Mouse (Mus musculus): Measurements from ENCODE around the gene Cxcr4. TPM values are rescaled to one million over a fixed set of nuclear protein-coding genes. Genes with fewer than 3 reads are reported as not detected.

Gene Cxcr4
- polyA plus RNA-seq, 1 experiment from 2014 or later: 1.6 TPM

GRCm38 (mm10) chr1:128595528-128595927 is 3.4 kb upstream of the Cxcr4 start:
- Histone ChIP-seq H3K27ac (no peak overlapping the region), H3K4me2 (no peak overlapping the region), H3K9ac (replicated peaks) (no peak overlapping the region), H3K9me3 (no peaks in the 10 kb centered on the region), H3K27me3 (peaks cover 40% of the 10 kb centered on the region), H3K36me3 (no peaks in the 10 kb centered on the region), H3K4me3 (replicated peaks) (no peak overlapping the region), H3K4me1 (replicated peaks) (peaks cover 40% of the 10 kb centered on the region)
- ATAC-seq (ENCODE audit: insufficient number of reproducible peaks, insufficient read depth, low FRiP score, low TSS enrichment, low read depth): no peak
- 24% methylated on average over 6 of the region's 6 CpGs for WGBS

GRCm38 (mm10) chr1:128595105-128595420 is 3.0 kb upstream of the Cxcr4 start:
- H3K9me3 ChIP-seq: no peaks in the 10 kb centered on the region
- peaks cover 40% of the 10 kb centered on the region for H3K4me1 ChIP-seq (replicated peaks)
- 34% methylated on average over 3 of the region's 3 CpGs for WGBS
- no peak overlapping the region for H3K4me2 ChIP-seq
- no peak overlapping the region for H3K9ac ChIP-seq (replicated peaks)
- no peak overlapping the region for H3K4me3 ChIP-seq (replicated peaks)
- H3K36me3 ChIP-seq: no peaks in the 10 kb centered on the region
- no peak for ATAC-seq (ENCODE audit: insufficient number of reproducible peaks, insufficient read depth, low FRiP score, low TSS enrichment, low read depth)
- no peak overlapping the region for H3K27ac ChIP-seq
- H3K27me3 ChIP-seq: peaks cover 43% of the 10 kb centered on the region

DNA sequence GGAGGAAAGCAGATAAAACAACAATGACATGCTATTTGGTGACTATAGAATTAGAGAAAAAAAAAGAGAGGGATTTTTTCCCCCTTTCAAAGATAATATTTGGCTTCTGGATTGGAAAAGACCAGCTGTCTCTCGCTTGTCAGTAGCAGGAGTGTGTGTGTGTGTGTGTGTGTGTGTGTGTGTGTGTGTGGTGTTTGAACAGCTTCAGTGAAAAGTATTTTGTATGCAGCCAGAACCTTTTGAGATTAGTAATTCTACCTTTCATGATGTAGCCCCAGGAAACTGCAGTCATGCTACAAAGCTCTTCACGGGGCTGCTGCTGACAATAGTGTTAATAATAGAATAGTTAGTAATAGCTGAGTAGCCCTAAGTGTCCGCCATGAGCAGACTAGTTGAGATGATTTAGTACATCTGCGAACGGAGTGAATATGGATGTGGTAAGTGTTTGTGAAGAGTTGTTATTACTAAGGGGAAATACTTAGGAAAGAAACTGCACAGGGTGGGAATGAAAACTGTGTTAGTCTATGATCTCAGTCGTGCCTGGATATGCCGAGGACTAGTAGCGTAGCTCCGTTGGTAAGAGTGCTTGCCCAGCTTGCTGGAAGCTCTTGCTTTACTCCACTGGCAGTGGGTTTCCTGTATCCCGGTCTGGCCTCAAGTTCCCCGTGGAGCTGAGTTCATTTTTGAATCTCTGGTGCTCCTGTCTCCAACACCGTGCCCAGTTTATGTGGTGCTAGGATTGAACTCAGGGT is 2.4 kb upstream of the Cxcr4 start:
- ATAC-seq (ENCODE audit: insufficient number of reproducible peaks, insufficient read depth, low FRiP score, low TSS enrichment, low read depth): no peak
- Histone ChIP-seq H3K4me1 (replicated peaks) (peaks cover 40% of the 10 kb centered on the region), H3K9ac (replicated peaks) (no peak overlapping the region), H3K27me3 (peaks cover 48% of the 10 kb centered on the region), H3K4me3 (replicated peaks) (no peak overlapping the region), H3K4me2 (no peak overlapping the region), H3K9me3 (no peaks in the 10 kb centered on the region), H3K27ac (no peak overlapping the region), H3K36me3 (no peaks in the 10 kb centered on the region)
- WGBS: 49% methylated on average over 12 of the region's 12 CpGs

DNA sequence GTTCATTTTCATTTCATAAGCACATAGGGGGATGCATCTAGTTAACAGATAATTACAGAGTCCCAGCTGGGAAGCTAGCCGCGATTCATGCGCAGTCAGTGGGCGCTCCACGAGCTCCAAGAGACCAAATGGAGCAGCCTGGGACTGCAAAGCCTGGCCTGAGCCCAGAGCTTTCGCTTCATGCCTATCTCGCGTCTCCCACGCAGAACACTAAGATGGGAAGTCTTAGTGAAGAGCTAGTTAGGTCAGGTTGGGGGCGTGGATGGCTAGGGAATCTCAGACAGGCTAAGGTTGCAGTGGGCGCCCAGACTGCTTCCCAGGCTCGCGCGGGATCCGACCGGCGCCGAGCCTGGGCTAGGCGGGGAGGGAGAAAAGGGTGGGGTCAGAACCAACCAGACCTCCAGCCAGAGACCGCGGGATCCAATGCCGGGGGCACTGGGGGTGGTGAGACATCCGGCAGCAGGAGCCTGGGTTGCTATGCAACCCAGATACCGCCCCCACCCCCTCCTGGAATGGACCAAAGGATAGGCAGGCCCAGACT is 938 bp upstream of the Cxcr4 start:
- ATAC-seq (ENCODE audit: insufficient number of reproducible peaks, insufficient read depth, low FRiP score, low TSS enrichment, low read depth): peak; percentile 24; the same call in 1 of the 2 replicates
- Histone ChIP-seq H3K4me3 (replicated peaks) (peak overlapping the region; percentile 51), H3K27me3 (peaks cover 57% of the 10 kb centered on the region), H3K4me2 (peak overlapping the region; percentile 84), H3K9ac (replicated peaks) (peak overlapping the region; percentile 42), H3K36me3 (no peaks in the 10 kb centered on the region), H3K9me3 (no peaks in the 10 kb centered on the region), H3K4me1 (replicated peaks) (peaks cover 40% of the 10 kb centered on the region), H3K27ac (no peak overlapping the region)
- 1% methylated on average over 19 of the region's 24 CpGs for WGBS

DNA sequence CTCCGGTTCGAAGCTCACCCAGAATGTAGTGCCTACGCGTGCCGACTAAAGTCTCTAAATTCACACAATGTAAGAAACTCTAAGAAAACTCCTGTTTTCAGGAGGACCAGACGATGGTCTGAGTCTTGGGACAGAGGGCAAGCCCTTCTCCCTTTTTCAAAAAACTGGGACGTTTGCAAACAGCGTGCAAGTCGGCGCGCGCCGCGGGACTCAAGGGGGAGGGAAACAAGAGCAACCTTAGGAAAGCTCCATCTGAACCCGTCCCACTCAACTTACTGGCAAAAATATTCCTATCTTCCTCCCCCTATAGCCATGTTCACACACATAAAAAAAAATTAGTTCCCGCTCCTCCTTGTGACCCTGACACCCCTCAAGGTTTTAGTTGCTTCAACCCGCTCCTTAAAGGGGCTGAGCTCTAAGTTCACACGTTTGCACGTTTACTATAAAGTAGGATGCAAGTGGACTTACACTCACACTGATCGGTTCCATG is 327 bp downstream of the Cxcr4 start:
- H3K9ac ChIP-seq (replicated peaks): peak overlapping the region; percentile 44; the same call in 1 of the 2 replicates
- ATAC-seq (ENCODE audit: insufficient number of reproducible peaks, insufficient read depth, low FRiP score, low TSS enrichment, low read depth): peak; percentile 34
- H3K36me3 ChIP-seq: no peaks in the 10 kb centered on the region
- peaks cover 64% of the 10 kb centered on the region for H3K27me3 ChIP-seq
- H3K4me1 ChIP-seq (replicated peaks): peaks cover 38% of the 10 kb centered on the region
- H3K4me3 ChIP-seq (replicated peaks): peak overlapping the region; percentile 51
- no peaks in the 10 kb centered on the region for H3K9me3 ChIP-seq
- no peak overlapping the region for H3K27ac ChIP-seq
- H3K4me2 ChIP-seq: peak overlapping the region; percentile 84
- under 1% methylated on average over 20 of the region's 20 CpGs for whole genome bisulfite sequencing

DNA sequence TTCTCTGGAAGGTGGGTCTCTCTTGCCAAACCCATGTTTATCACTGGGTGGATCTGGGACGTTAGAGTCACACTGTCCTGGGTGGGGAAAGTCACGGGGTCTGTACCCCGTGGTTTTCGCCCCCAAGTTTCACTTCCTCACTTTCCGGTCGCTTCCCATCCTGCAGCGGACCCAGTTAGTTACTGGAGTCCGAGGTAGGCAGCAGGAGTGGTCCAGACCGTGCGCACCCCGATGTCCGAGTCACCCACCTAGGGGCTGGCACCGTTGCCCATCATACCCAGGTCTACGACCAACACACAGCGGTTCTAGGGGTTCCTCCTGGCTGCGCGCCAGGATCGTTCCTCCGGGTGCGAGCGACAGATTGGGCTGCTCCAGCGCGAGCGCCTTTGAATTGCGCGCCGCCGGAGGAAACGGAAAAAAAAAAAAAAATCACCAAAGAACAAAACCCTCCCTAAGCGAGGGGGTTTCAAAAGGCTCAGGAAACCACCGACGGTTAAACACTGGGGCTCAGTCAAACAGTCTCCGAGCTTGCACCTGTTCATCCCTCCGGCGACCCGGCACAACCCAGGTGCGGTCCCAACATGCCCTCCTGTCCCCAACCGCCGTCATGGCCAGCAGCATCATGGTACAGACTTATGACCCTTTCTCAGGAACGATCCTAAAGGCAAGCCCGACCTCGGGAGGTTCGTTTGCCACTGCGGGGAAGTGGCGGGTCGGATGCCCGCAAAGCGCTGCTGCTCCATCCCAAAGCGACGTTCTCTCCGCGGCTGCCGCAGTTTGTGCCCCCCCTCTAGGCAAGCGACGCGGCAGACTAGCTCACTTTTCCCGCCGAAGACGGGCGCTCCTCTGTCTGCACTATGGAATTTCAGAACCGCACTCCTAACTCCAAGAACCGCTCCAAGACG is 1.0 kb downstream of the Cxcr4 start:
- peaks cover 64% of the 10 kb centered on the region for H3K27me3 ChIP-seq
- peaks cover 33% of the 10 kb centered on the region for H3K4me1 ChIP-seq (replicated peaks)
- under 1% methylated on average over 63 of the region's 63 CpGs for WGBS
- H3K4me2 ChIP-seq: peak overlapping the region; percentile 84
- no peaks in the 10 kb centered on the region for H3K9me3 ChIP-seq
- peak overlapping the region; percentile 51 for H3K4me3 ChIP-seq (replicated peaks)
- H3K36me3 ChIP-seq: no peaks in the 10 kb centered on the region
- no peak overlapping the region for H3K27ac ChIP-seq
- peak overlapping the region; percentile 44; the same call in 1 of the 2 replicates for H3K9ac ChIP-seq (replicated peaks)
- ATAC-seq (ENCODE audit: insufficient number of reproducible peaks, insufficient read depth, low FRiP score, low TSS enrichment, low read depth): no peak

DNA sequence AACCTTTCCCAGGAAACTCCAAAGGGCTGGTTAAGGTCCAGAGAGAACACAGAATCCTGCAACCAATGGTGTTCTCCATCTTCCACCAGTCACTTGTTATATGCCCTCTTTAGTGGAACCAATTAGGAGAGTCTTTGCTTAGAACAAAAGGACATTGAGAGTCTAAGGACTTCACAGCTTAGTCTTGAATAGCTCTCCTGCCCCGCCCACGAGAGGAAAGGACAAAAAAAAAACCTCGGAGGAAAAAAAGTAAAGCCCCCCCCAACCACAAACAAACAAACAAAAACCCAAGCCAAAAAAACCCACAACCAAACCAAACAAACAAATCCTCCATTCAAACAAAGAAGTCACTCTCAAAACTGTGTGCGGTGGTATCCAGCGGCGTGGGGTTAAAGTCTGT is 2.1 kb downstream of the Cxcr4 start:
- Histone ChIP-seq H3K4me3 (replicated peaks) (no peak overlapping the region), H3K36me3 (no peaks in the 10 kb centered on the region), H3K27ac (no peak overlapping the region), H3K9me3 (no peaks in the 10 kb centered on the region), H3K4me2 (peak overlapping the region; percentile 84; the same call in 1 of the 2 replicates), H3K27me3 (peaks cover 58% of the 10 kb centered on the region), H3K9ac (replicated peaks) (no peak overlapping the region), H3K4me1 (replicated peaks) (peaks cover 22% of the 10 kb centered on the region)
- ATAC-seq (ENCODE audit: insufficient number of reproducible peaks, insufficient read depth, low FRiP score, low TSS enrichment, low read depth): no peak
- 11% methylated on average over 6 of the region's 6 CpGs for WGBS

- peaks cover 20% of the 10 kb centered on the region for H3K4me1 ChIP-seq (replicated peaks)
- no peak overlapping the region for H3K9ac ChIP-seq (replicated peaks)
- peaks cover 55% of the 10 kb centered on the region for H3K27me3 ChIP-seq
- H3K4me3 ChIP-seq (replicated peaks): no peak overlapping the region
- H3K4me2 ChIP-seq: no peak overlapping the region
- ATAC-seq (ENCODE audit: insufficient number of reproducible peaks, insufficient read depth, low FRiP score, low TSS enrichment, low read depth): no peak
- WGBS: 93% methylated on average over 9 of the region's 9 CpGs
- no peaks in the 10 kb centered on the region for H3K36me3 ChIP-seq
- H3K27ac ChIP-seq: no peak overlapping the region
- no peaks in the 10 kb centered on the region for H3K9me3 ChIP-seq
Measured at GRCm38 (mm10) chr1:128589488-128589887, 2.6 kb downstream of the Cxcr4 start.

GRCm38 (mm10) chr1:128588337-128588736 is 3.8 kb downstream of the Cxcr4 start:
- no peak overlapping the region for H3K27ac ChIP-seq
- H3K9ac ChIP-seq (replicated peaks): no peak overlapping the region
- H3K9me3 ChIP-seq: no peaks in the 10 kb centered on the region
- H3K4me1 ChIP-seq (replicated peaks): peaks cover 21% of the 10 kb centered on the region
- no peak for ATAC-seq (ENCODE audit: insufficient number of reproducible peaks, insufficient read depth, low FRiP score, low TSS enrichment, low read depth)
- H3K27me3 ChIP-seq: peaks cover 46% of the 10 kb centered on the region
- no peak overlapping the region for H3K4me2 ChIP-seq
- H3K36me3 ChIP-seq: no peaks in the 10 kb centered on the region
- WGBS: 78% methylated on average over 2 of the region's 2 CpGs
- H3K4me3 ChIP-seq (replicated peaks): no peak overlapping the region

GRCm38 (mm10) chr1:128586928-128587780 is 4.9 kb downstream of the Cxcr4 start:
- Histone ChIP-seq H3K36me3 (no peaks in the 10 kb centered on the region), H3K27me3 (peaks cover 38% of the 10 kb centered on the region), H3K27ac (no peak overlapping the region), H3K9me3 (no peaks in the 10 kb centered on the region), H3K9ac (replicated peaks) (no peak overlapping the region), H3K4me1 (replicated peaks) (peaks cover 14% of the 10 kb centered on the region), H3K4me3 (replicated peaks) (no peak overlapping the region), H3K4me2 (no peak overlapping the region)
- no peak for ATAC-seq (ENCODE audit: insufficient number of reproducible peaks, insufficient read depth, low FRiP score, low TSS enrichment, low read depth)
- 74% methylated on average over 8 of the region's 8 CpGs for WGBS

Measured in limb, embryonic 12.5 days (tissue).